Mouse (Mus musculus) liver, postnatal 0 days (tissue): ENCODE results near the gene Sf3b5.

ENCODE experiments used
- CTCF ChIP-seq: sonication (generic); IDR thresholded peaks from 2 replicates; pipeline ENCODE4 v1.5.1; 2016; ENCODE audit warnings: antibody characterized with exemption, low read depth
- EP300 ChIP-seq: IDR thresholded peaks from 2 replicates; pipeline ENCODE4 v1.6.1; 2016; ENCODE audit warnings: antibody characterized with exemption, low read depth, mild to moderate bottlenecking

DNA sequence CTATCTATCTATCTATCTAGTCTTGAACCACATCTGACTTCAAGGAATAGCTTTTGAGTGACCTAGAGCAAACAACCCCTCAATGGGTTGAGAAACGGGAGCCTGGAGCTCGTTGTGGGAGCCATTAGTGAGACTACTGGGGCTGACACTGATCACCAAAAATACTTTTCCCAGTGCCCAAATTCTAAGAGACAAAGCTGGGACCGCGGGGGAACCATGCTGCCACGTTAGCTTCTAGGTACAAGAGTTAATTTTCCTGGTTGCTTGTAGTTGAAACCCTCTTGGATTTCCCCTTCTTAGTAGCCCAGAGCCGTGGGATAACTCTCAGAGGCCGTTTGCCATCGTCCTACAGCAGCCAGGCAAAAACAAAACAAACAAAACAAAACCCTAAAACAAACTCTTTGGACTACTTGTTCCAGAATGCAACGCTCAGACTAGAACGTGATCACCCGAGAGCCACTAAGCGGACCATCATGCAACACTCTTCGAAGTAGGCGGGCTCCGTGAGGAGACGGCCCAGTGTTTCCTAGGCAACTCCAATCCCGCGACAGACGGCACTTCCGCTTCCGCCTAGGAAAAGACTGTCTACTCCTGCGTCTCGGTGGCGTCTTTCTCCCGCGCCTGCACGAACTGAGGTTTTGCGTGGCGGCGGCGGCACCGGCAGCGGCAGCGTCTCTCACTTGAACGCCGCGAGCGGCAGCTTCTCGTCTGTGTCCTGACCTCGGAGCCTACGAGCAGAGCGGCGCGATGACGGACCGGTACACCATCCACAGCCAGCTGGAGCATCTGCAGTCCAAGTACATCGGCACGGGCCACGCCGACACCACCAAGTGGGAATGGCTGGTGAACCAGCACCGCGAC is 3.0 kb downstream of the Sf3b5 start:
- TF ChIP-seq CTCF (no peak), EP300 (no peak)
